ENCODE assay signal across 8 mouse cellular contexts in the genomic region with DNA sequence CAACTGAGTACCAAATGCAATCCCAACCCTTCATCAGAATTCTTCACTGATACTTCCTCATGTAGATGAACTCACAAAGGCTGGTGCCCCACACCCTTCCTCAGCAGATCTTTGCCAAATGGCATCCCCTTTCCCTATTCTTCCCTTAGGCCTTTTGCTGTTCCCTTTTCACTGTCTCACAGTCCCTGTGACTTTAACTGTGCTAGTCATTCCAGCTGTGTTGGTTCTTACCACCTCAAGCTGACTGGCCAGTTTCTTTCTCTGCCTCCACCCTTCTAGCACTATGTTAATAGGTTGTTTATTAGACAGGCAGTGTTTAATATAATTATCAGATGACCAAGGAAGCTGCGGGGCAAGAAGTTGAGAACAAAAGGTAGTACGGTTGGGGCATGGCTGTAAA. TPM values are rescaled to one million over a fixed set of nuclear protein-coding genes. Genes with fewer than 3 reads are reported as not detected.
DNase-seq lines count a peak whose midpoint lies in the region; ATAC-seq and TF ChIP-seq lines count a peak whose summit lies in the region.

No protein-coding gene starts in this region.

- no peak for TF ChIP-seq CTCF in E14TG2a.4 (conservative IDR thresholded peaks at IDR 0.05; ENCODE audit: low read length)
- TF ChIP-seq CTCF in liver, embryonic 14.5 days (IDR thresholded peaks at IDR 0.05; ENCODE audit: low read depth): no peak

- H3K36me3 ChIP-seq in E14TG2a.4 (ENCODE audit: insufficient read depth, low read length): peaks cover 47% of the 10 kb centered on the region
- peaks cover 35% of the 10 kb centered on the region for H3K36me3 ChIP-seq in heart, embryonic 13.5 days
- H3K36me3 ChIP-seq in liver, embryonic 14.5 days (replicated peaks; ENCODE audit: control insufficient read depth, insufficient read depth, low read depth): peaks cover 35% of the 10 kb centered on the region

- TF ChIP-seq EP300 in liver, embryonic 14.5 days (IDR thresholded peaks at IDR 0.05; ENCODE audit: low read depth): no peak

- no peaks in the 10 kb centered on the region for H3K27me3 ChIP-seq in E14TG2a.4 (ENCODE audit: insufficient read depth, low read length)
- H3K27me3 ChIP-seq in heart, embryonic 13.5 days (replicated peaks): no peaks in the 10 kb centered on the region
- no peaks in the 10 kb centered on the region for H3K27me3 ChIP-seq in liver, embryonic 14.5 days (ENCODE audit: control insufficient read depth, insufficient read depth, low read length)

- WGBS in heart, embryonic 13.5 days: 24% methylated on average over 2 of the region's 2 CpGs
- WGBS in liver, embryonic 14.5 days (ENCODE audit: insufficient replicate concordance): 13% methylated on average over 2 of the region's 2 CpGs

- peak overlapping the region; percentile 99 for H3K4me2 ChIP-seq in heart, embryonic 13.5 days
- H3K4me2 ChIP-seq in liver, embryonic 14.5 days (ENCODE audit: low read depth): peak overlapping the region; percentile 95

- no peaks in the 10 kb centered on the region for H3K9me3 ChIP-seq in E14TG2a.4 (ENCODE audit: low read length)
- no peaks in the 10 kb centered on the region for H3K9me3 ChIP-seq in heart, embryonic 13.5 days
- no peaks in the 10 kb centered on the region for H3K9me3 ChIP-seq in liver, embryonic 14.5 days (ENCODE audit: control insufficient read depth, low read length)

- H3K4me1 ChIP-seq in E14TG2a.4 (replicated peaks; ENCODE audit: low read depth, low read length): peaks cover 59% of the 10 kb centered on the region
- peaks cover 47% of the 10 kb centered on the region for H3K4me1 ChIP-seq in heart, embryonic 13.5 days
- peaks cover 49 to 56% of the 10 kb centered on the region in 2 experiments for H3K4me1 ChIP-seq in liver, embryonic 14.5 days (replicated peaks; ENCODE audit: control insufficient read depth in 2 of 2, insufficient read depth in 2 of 2, low read length in 1 of 2)

- H3K4me3 ChIP-seq in E14TG2a.4 (replicated peaks; ENCODE audit: low read length): peak overlapping the region; percentile 86
- H3K4me3 ChIP-seq in heart, embryonic 13.5 days: peak overlapping the region; percentile 67
- H3K4me3 ChIP-seq in liver, embryonic 14.5 days (ENCODE audit: insufficient read depth in 1 of 2, low read depth in 2 of 2, low read length in 2 of 2): peak overlapping the region; percentile 89 to 94

- peak overlapping the region; percentile 88 for H3K27ac ChIP-seq in heart, embryonic 13.5 days (replicated peaks)
- peak overlapping the region; percentile 97 for H3K27ac ChIP-seq in liver, embryonic 14.5 days

- peak; percentile 31 for DNase-seq in embryo, embryonic 10.5 days (ENCODE audit: low spot score)
- DNase-seq in embryo, embryonic 11 days: no peak
- DNase-seq in liver, embryonic 14.5 days (ENCODE audit: low read depth in 3 of 3, low spot score in 3 of 3): no peak
- DNase-seq in right cerebral cortex, adult 2 months (ENCODE audit: low spot score in 2 of 2): no peak
- DNase-seq in right cerebral cortex, postnatal 36 days (ENCODE audit: low spot score in 2 of 2): no peak

- no peak for ATAC-seq in heart, embryonic 13.5 days (ENCODE audit: extremely low read depth, insufficient number of reproducible peaks, low FRiP score, low TSS enrichment)
- no peak for ATAC-seq in liver, embryonic 14.5 days (ENCODE audit: insufficient read depth)
- no peak for ATAC-seq in granulocyte monocyte progenitor cell, adult 5-6 weeks (replicated peaks; ENCODE audit: poor library complexity, severe bottlenecking)

- peak overlapping the region; percentile 90 for H3K9ac ChIP-seq in heart, embryonic 13.5 days
- peak overlapping the region; percentile 92 for H3K9ac ChIP-seq in liver, embryonic 14.5 days (replicated peaks)

RNA-seq across cellular contexts. Expression of gene Gm49661, which starts 0.6 kb away (rescaled TPM):
- polyA plus RNA-seq in heart, embryonic 13.5 days (2015; fragmentation: Nextera tagmentation; extraction: Ambion mirVana): not detected in 2 replicates
- polyA plus RNA-seq in liver, embryonic 14.5 days (2012; rRNA removed): not detected in 2 replicates
- not detected in 2 replicates for polyA plus RNA-seq in liver, embryonic 14.5 days (2014; fragmentation: Nextera tagmentation; extraction: Ambion mirVana)
- not detected in 2 replicates for total RNA-seq in granulocyte monocyte progenitor cell, adult 5-6 weeks (2014; fragmentation: Nextera tagmentation)
- total RNA-seq in granulocyte monocyte progenitor cell, adult 5-6 weeks (2017): not detected in 2 replicates

RNA-seq across cellular contexts. Expression of gene Prdx2, which starts 0.7 kb away (rescaled TPM):
- 733 and 747 TPM in 2 replicates for polyA plus RNA-seq in heart, embryonic 13.5 days (2015; fragmentation: Nextera tagmentation; extraction: Ambion mirVana)
- polyA plus RNA-seq in liver, embryonic 14.5 days (2012; rRNA removed): 1,117 and 1,155 TPM in 2 replicates
- polyA plus RNA-seq in liver, embryonic 14.5 days (2014; fragmentation: Nextera tagmentation; extraction: Ambion mirVana): 2,207 and 2,282 TPM in 2 replicates
- 210 and 303 TPM in 2 replicates for total RNA-seq in granulocyte monocyte progenitor cell, adult 5-6 weeks (2014; fragmentation: Nextera tagmentation)
- total RNA-seq in granulocyte monocyte progenitor cell, adult 5-6 weeks (2017): 360 and 421 TPM in 2 replicates

RNA-seq across cellular contexts. Expression of gene Rnaseh2a, which starts 0.9 kb away (rescaled TPM):
- 82.8 and 83.4 TPM in 2 replicates for polyA plus RNA-seq in heart, embryonic 13.5 days (2015; fragmentation: Nextera tagmentation; extraction: Ambion mirVana)
- polyA plus RNA-seq in liver, embryonic 14.5 days (2012; rRNA removed): 49.3 and 56.2 TPM in 2 replicates
- polyA plus RNA-seq in liver, embryonic 14.5 days (2014; fragmentation: Nextera tagmentation; extraction: Ambion mirVana): 107 and 125 TPM in 2 replicates
- total RNA-seq in granulocyte monocyte progenitor cell, adult 5-6 weeks (2014; fragmentation: Nextera tagmentation): 116 and 172 TPM in 2 replicates
- 91.3 and 148 TPM in 2 replicates for total RNA-seq in granulocyte monocyte progenitor cell, adult 5-6 weeks (2017)

RNA-seq across cellular contexts. Expression of gene Junb, which starts 9.9 kb away (rescaled TPM):
- polyA plus RNA-seq in heart, embryonic 13.5 days (2015; fragmentation: Nextera tagmentation; extraction: Ambion mirVana): 12.8 and 12.9 TPM in 2 replicates
- 8.3 and 10.5 TPM in 2 replicates for polyA plus RNA-seq in liver, embryonic 14.5 days (2012; rRNA removed)
- 10.5 and 11.2 TPM in 2 replicates for polyA plus RNA-seq in liver, embryonic 14.5 days (2014; fragmentation: Nextera tagmentation; extraction: Ambion mirVana)
- 3.3 and 14.2 TPM in 2 replicates for total RNA-seq in granulocyte monocyte progenitor cell, adult 5-6 weeks (2014; fragmentation: Nextera tagmentation)
- total RNA-seq in granulocyte monocyte progenitor cell, adult 5-6 weeks (2017): 39.6 and 46.0 TPM in 2 replicates

RNA-seq across cellular contexts. Expression of gene Hook2, which starts 21.8 kb away (rescaled TPM):
- 7.2 and 7.3 TPM in 2 replicates for polyA plus RNA-seq in heart, embryonic 13.5 days (2015; fragmentation: Nextera tagmentation; extraction: Ambion mirVana)
- polyA plus RNA-seq in liver, embryonic 14.5 days (2012; rRNA removed): 2.3 and 4.3 TPM in 2 replicates
- 3.2 and 4.3 TPM in 2 replicates for polyA plus RNA-seq in liver, embryonic 14.5 days (2014; fragmentation: Nextera tagmentation; extraction: Ambion mirVana)
- 5.2 and 6.1 TPM in 2 replicates for total RNA-seq in granulocyte monocyte progenitor cell, adult 5-6 weeks (2014; fragmentation: Nextera tagmentation)
- 5.7 and 8.2 TPM in 2 replicates for total RNA-seq in granulocyte monocyte progenitor cell, adult 5-6 weeks (2017)
